Mouse (Mus musculus) heart, embryonic 12.5 days (tissue): ENCODE data around the gene Gm26920. TPM values are rescaled to one million over a fixed set of nuclear protein-coding genes. Genes with fewer than 3 reads are reported as not detected.
A peak's percentile ranks its signal among the peaks of the same experiment; 100 is the strongest.

ENCODE experiments used
- ATAC-seq: fragments of 200-750 bp; cut with Nextera tagmentation; 2 replicates; pipeline ENCODE4 v1.8.0; 2017; ENCODE audit warnings: moderate TSS enrichment, moderate library complexity; ENCODE audit not compliant: insufficient number of reproducible peaks, low FRiP score
- H3K27ac ChIP-seq: fragments of 300-500 bp; sonication (generic); 2 replicates; pipeline ENCODE4 v1.5.1; 2016; ENCODE audit warnings: mild to moderate bottlenecking, moderate library complexity; ENCODE audit not compliant: poor library complexity, severe bottlenecking
- H3K27me3 ChIP-seq: fragments of 300-500 bp; sonication (generic); replicated peaks from 2 replicates; pipeline ENCODE4 v1.6.1; 2016; ENCODE audit warnings: mild to moderate bottlenecking, moderate library complexity
- H3K36me3 ChIP-seq: fragments of 300-500 bp; sonication (generic); 2 replicates; pipeline ENCODE4 v1.6.1; 2016; ENCODE audit warnings: mild to moderate bottlenecking, moderate library complexity
- H3K4me1 ChIP-seq: fragments of 300-500 bp; sonication (generic); replicated peaks from 2 replicates; pipeline ENCODE4 v1.6.1; 2016; ENCODE audit warnings: mild to moderate bottlenecking
- H3K4me2 ChIP-seq: fragments of 300-500 bp; sonication (generic); 2 replicates; pipeline ENCODE4 v1.6.1; 2016; ENCODE audit warnings: mild to moderate bottlenecking, moderate library complexity
- H3K4me3 ChIP-seq: fragments of 300-500 bp; sonication (generic); 2 replicates; pipeline ENCODE4 v1.5.1; 2016; ENCODE audit warnings: mild to moderate bottlenecking
- H3K9ac ChIP-seq: fragments of 300-500 bp; sonication (generic); 2 replicates; pipeline ENCODE4 v1.6.1; 2016; ENCODE audit warnings: mild to moderate bottlenecking, moderate library complexity
- H3K9me3 ChIP-seq: fragments of 300-500 bp; sonication (generic); replicated peaks from 2 replicates; pipeline ENCODE4 v1.6.1; 2016; ENCODE audit warnings: mild to moderate bottlenecking, moderate library complexity
- WGBS: fragments of 180-500 bp; shearing (Covaris S2); methylation state at CpG from one replicate; pipeline ENCODE4 v1.1.7; 2016; 5-methylcytosine and 5-hydroxymethylcytosine counted together
- polyA plus RNA-seq: library from polyadenylated mRNA; unstranded; fragments of >200 nt; fragmentation: Nextera tagmentation; extraction: Ambion mirVana; gene quantifications from 2 replicates; pipeline ENCODE4 v1.2.1, GENCODE M21; 2016

Gene Gm26920
- polyA plus RNA-seq, 1 experiment from 2014 or later = 1.5 TPM

- peaks cover 8% of the 10 kb centered on the region for H3K4me1 ChIP-seq
Measured at GRCm38 (mm10) chr7:30053591-30053990, 36.6 kb downstream of the Gm26920 start.

GRCm38 (mm10) chr7:30050882-30051548, 39.2 kb downstream of the Gm26920 start, which contains the start of gene Zfp14:
Gene Zfp14, minus strand, starts transcription at chr7:30051380.
- Histone ChIP-seq H3K9me3 (no peaks in the 10 kb centered on the region), H3K27me3 (no peaks in the 10 kb centered on the region)
- WGBS = under 1% methylated on average over 40 of the region's 40 CpGs

More at GRCm38 (mm10) chr7:30053591-30053990, 36.6 kb downstream of the Gm26920 start:
- Histone ChIP-seq H3K4me2 (no peak overlapping the region), H3K4me3 (no peak overlapping the region), H3K9ac (no peak overlapping the region), H3K27ac (no peak overlapping the region), H3K9me3 (no peaks in the 10 kb centered on the region), H3K27me3 (no peaks in the 10 kb centered on the region), H3K36me3 (peaks cover 25% of the 10 kb centered on the region)
- WGBS = 4% methylated on average over 3 of the region's 3 CpGs
- no peak for ATAC-seq

GRCm38 (mm10) chr7:30048126-30048525, 42.1 kb downstream of the Gm26920 start:
- Histone ChIP-seq H3K4me1 (peaks cover 11% of the 10 kb centered on the region), H3K27ac (no peak overlapping the region), H3K9ac (no peak overlapping the region), H3K27me3 (no peaks in the 10 kb centered on the region), H3K4me2 (no peak overlapping the region), H3K9me3 (no peaks in the 10 kb centered on the region), H3K36me3 (peaks cover 5% of the 10 kb centered on the region; the same call in 1 of the 2 replicates), H3K4me3 (no peak overlapping the region)
- no peak for ATAC-seq
- WGBS = 55% methylated on average over 4 of the region's 4 CpGs

More at GRCm38 (mm10) chr7:30050882-30051548, 39.2 kb downstream of the Gm26920 start, which contains the start of gene Zfp14:
- H3K4me2 ChIP-seq = peak within 1 kb of the TSS; percentile 95
- H3K36me3 ChIP-seq = peaks cover 12% of the 10 kb centered on the region
- peaks cover 11% of the 10 kb centered on the region for H3K4me1 ChIP-seq
- peak; percentile 97 for ATAC-seq
- H3K4me3 ChIP-seq = peak within 1 kb of the TSS; percentile 79
- H3K27ac ChIP-seq = peak within 1 kb of the TSS; percentile 83
- H3K9ac ChIP-seq = peak within 1 kb of the TSS; percentile 84

- Histone ChIP-seq H3K4me3 (no peak overlapping the region), H3K36me3 (peaks cover 3% of the 10 kb centered on the region; the same call in 1 of the 2 replicates), H3K9me3 (no peaks in the 10 kb centered on the region), H3K4me1 (0 out of 2 replicates have a peak, but pooled peaks cover 3% of the 10 kb centered on the region), H3K9ac (no peak overlapping the region), H3K4me2 (no peak overlapping the region), H3K27ac (no peak overlapping the region), H3K27me3 (no peaks in the 10 kb centered on the region)
- 53% methylated on average over 9 of the region's 9 CpGs for WGBS
- no peak for ATAC-seq
Measured at GRCm38 (mm10) chr7:30044354-30044753, 45.9 kb downstream of the Gm26920 start.

GRCm38 (mm10) chr7:30034331-30034730, 55.9 kb downstream of the Gm26920 start:
- H3K9me3 ChIP-seq = no peaks in the 10 kb centered on the region
- no peaks in the 10 kb centered on the region for H3K27me3 ChIP-seq
- H3K9ac ChIP-seq = no peak overlapping the region
- ATAC-seq = no peak
- H3K4me1 ChIP-seq = no peaks in the 10 kb centered on the region
- 87% methylated on average over 12 of the region's 12 CpGs for WGBS
- no peak overlapping the region for H3K27ac ChIP-seq
- peaks cover 16% of the 10 kb centered on the region for H3K36me3 ChIP-seq
- H3K4me2 ChIP-seq = no peak overlapping the region
- no peak overlapping the region for H3K4me3 ChIP-seq

GRCm38 (mm10) chr7:30031379-30031778, 58.8 kb downstream of the Gm26920 start:
- no peaks in the 10 kb centered on the region for H3K4me1 ChIP-seq
- no peak for ATAC-seq
- H3K27me3 ChIP-seq = no peaks in the 10 kb centered on the region
- no peaks in the 10 kb centered on the region for H3K9me3 ChIP-seq
- H3K36me3 ChIP-seq = peaks cover 22% of the 10 kb centered on the region
- 86% methylated on average over 3 of the region's 3 CpGs for WGBS
- no peak overlapping the region for H3K27ac ChIP-seq
- H3K4me2 ChIP-seq = no peak overlapping the region
- H3K4me3 ChIP-seq = no peak overlapping the region
- no peak overlapping the region for H3K9ac ChIP-seq

GRCm38 (mm10) chr7:30030677-30031076, 59.5 kb downstream of the Gm26920 start:
- H3K9ac ChIP-seq = no peak overlapping the region
- H3K4me1 ChIP-seq = no peaks in the 10 kb centered on the region

GRCm38 (mm10) chr7:30028572-30028971, 61.6 kb downstream of the Gm26920 start:
- 80% methylated on average over 3 of the region's 3 CpGs for WGBS
- ATAC-seq = no peak
- H3K4me3 ChIP-seq = no peak overlapping the region
- no peaks in the 10 kb centered on the region for H3K4me1 ChIP-seq
- no peaks in the 10 kb centered on the region for H3K27me3 ChIP-seq
- H3K36me3 ChIP-seq = peaks cover 45% of the 10 kb centered on the region
- H3K9ac ChIP-seq = no peak overlapping the region
- no peak overlapping the region for H3K27ac ChIP-seq
- H3K9me3 ChIP-seq = no peaks in the 10 kb centered on the region
- H3K4me2 ChIP-seq = no peak overlapping the region

More at GRCm38 (mm10) chr7:30030677-30031076, 59.5 kb downstream of the Gm26920 start:
- 42% methylated on average over 6 of the region's 6 CpGs for WGBS
- Histone ChIP-seq H3K27me3 (no peaks in the 10 kb centered on the region), H3K9me3 (no peaks in the 10 kb centered on the region), H3K4me2 (no peak overlapping the region), H3K4me3 (no peak overlapping the region), H3K27ac (no peak overlapping the region), H3K36me3 (peaks cover 26% of the 10 kb centered on the region)
- no peak for ATAC-seq

- no peaks in the 10 kb centered on the region for H3K4me1 ChIP-seq
- H3K27ac ChIP-seq = no peak overlapping the region
- WGBS = 84% methylated on average over 4 of the region's 4 CpGs
- ATAC-seq = no peak
- no peaks in the 10 kb centered on the region for H3K27me3 ChIP-seq
- H3K4me2 ChIP-seq = no peak overlapping the region
- peaks cover 57% of the 10 kb centered on the region for H3K36me3 ChIP-seq
- H3K9me3 ChIP-seq = no peaks in the 10 kb centered on the region
- H3K4me3 ChIP-seq = no peak overlapping the region
- no peak overlapping the region for H3K9ac ChIP-seq
Measured at GRCm38 (mm10) chr7:30027331-30027730, 62.9 kb downstream of the Gm26920 start.

GRCm38 (mm10) chr7:30025358-30025757, 64.9 kb downstream of the Gm26920 start:
- H3K4me1 ChIP-seq = no peaks in the 10 kb centered on the region
- no peaks in the 10 kb centered on the region for H3K27me3 ChIP-seq
- no peaks in the 10 kb centered on the region for H3K9me3 ChIP-seq
- H3K4me3 ChIP-seq = no peak overlapping the region
- peaks cover 76% of the 10 kb centered on the region for H3K36me3 ChIP-seq
- H3K4me2 ChIP-seq = no peak overlapping the region
- H3K27ac ChIP-seq = no peak overlapping the region
- H3K9ac ChIP-seq = no peak overlapping the region
- no peak for ATAC-seq
- WGBS = 78% methylated on average over 5 of the region's 5 CpGs

- Histone ChIP-seq H3K27me3 (no peaks in the 10 kb centered on the region), H3K9ac (no peak overlapping the region), H3K4me2 (no peak overlapping the region), H3K4me1 (no peaks in the 10 kb centered on the region), H3K27ac (no peak overlapping the region), H3K36me3 (peaks cover 89% of the 10 kb centered on the region), H3K9me3 (no peaks in the 10 kb centered on the region), H3K4me3 (no peak overlapping the region)
- no peak for ATAC-seq
- WGBS = 72% methylated on average over 8 of the region's 8 CpGs
Measured at GRCm38 (mm10) chr7:30023800-30024199, 66.4 kb downstream of the Gm26920 start.
